Mouse (Mus musculus) myocyte (in vitro differentiated cells): ENCODE results near the gene Mllt11. TPM values are rescaled to one million over a fixed set of nuclear protein-coding genes. Genes with fewer than 3 reads are reported as not detected.

Experiments
- H3K27me3 ChIP-seq: one replicate; pipeline ENCODE4 v1.6.1; 2011; ENCODE audit not compliant: control insufficient read depth, insufficient read depth, insufficient read length
- H3K36me3 ChIP-seq: one replicate; pipeline ENCODE4 v1.6.1; 2011; ENCODE audit not compliant: control insufficient read depth, insufficient read depth
- H3K4me2 ChIP-seq: one replicate; pipeline ENCODE4 v1.6.1; 2011; ENCODE audit warnings: low read depth, control low read depth
- H3K4me3 ChIP-seq: one replicate; pipeline ENCODE4 v1.5.1; 2011; ENCODE audit warnings: mild to moderate bottlenecking, control low read depth, moderate library complexity
- H3K79me2 ChIP-seq: one replicate; pipeline ENCODE4 v1.6.1; 2011; ENCODE audit not compliant: control insufficient read depth, insufficient read depth
- H3ac ChIP-seq: one replicate; pipeline ENCODE4 v1.6.1; 2011; ENCODE audit not compliant: control insufficient read depth, insufficient read length
- CEBPB ChIP-seq: IDR thresholded peaks from 2 replicates; pipeline ENCODE4 v1.6.1; 2011; ENCODE audit warnings: mild to moderate bottlenecking, moderate library complexity; ENCODE audit not compliant: poor library complexity, insufficient read depth, severe bottlenecking
- E2F4 ChIP-seq: IDR thresholded peaks from one replicate; pipeline ENCODE4 v1.6.1; 2011; ENCODE audit warnings: mild to moderate bottlenecking, control low read depth, moderate library complexity; ENCODE audit not compliant: insufficient read depth
- MAX ChIP-seq: IDR thresholded peaks from one replicate; pipeline ENCODE4 v1.6.1; 2011; ENCODE audit warnings: low read depth, mild to moderate bottlenecking, control low read depth
- MYOD1 ChIP-seq, 3 experiments: IDR thresholded peaks; one replicate each; pipeline ENCODE4 v1.6.1; 2011; ENCODE audit warnings: control low read depth in 2 of 3, low read depth in 2 of 3, mild to moderate bottlenecking in 2 of 3, moderate library complexity in 1 of 3; ENCODE audit not compliant: insufficient read length in 2 of 3, control insufficient read depth in 1 of 3
- MYOG ChIP-seq, 3 experiments: IDR thresholded peaks; one replicate each; pipeline ENCODE4 v1.6.1; 2011; ENCODE audit warnings: control low read depth in 2 of 3, low read depth in 2 of 3, mild to moderate bottlenecking in 2 of 3; ENCODE audit not compliant: insufficient read length in 2 of 3, control insufficient read depth in 1 of 3, insufficient read depth in 1 of 3
- POLR2A ChIP-seq: IDR thresholded peaks from one replicate; pipeline ENCODE4 v1.6.1; 2011; ENCODE audit warnings: low read depth, mild to moderate bottlenecking, control low read depth, moderate library complexity; ENCODE audit not compliant: insufficient read length
- POLR2AphosphoS2 ChIP-seq: IDR thresholded peaks from one replicate; pipeline ENCODE4 v1.6.1; 2011; ENCODE audit warnings: low read depth, control low read depth; ENCODE audit not compliant: insufficient read length
- REST ChIP-seq: IDR thresholded peaks from one replicate; pipeline ENCODE4 v1.6.1; 2011; ENCODE audit warnings: mild to moderate bottlenecking, control low read depth, moderate library complexity; ENCODE audit not compliant: insufficient read depth, insufficient read length
- SRF ChIP-seq: IDR thresholded peaks from one replicate; pipeline ENCODE4 v1.6.1; 2011; ENCODE audit warnings: low read depth; ENCODE audit not compliant: control insufficient read depth, insufficient read length
- TCF12 ChIP-seq: IDR thresholded peaks from one replicate; pipeline ENCODE4 v1.6.1; 2011; ENCODE audit warnings: mild to moderate bottlenecking, control low read depth; ENCODE audit not compliant: poor library complexity, insufficient read depth, severe bottlenecking
- TCF3 ChIP-seq: IDR thresholded peaks from one replicate; pipeline ENCODE4 v1.6.1; 2011; ENCODE audit warnings: low read depth, control low read depth; ENCODE audit not compliant: insufficient read length
- USF1 ChIP-seq: IDR thresholded peaks from one replicate; pipeline ENCODE4 v1.6.1; 2011; ENCODE audit warnings: low read depth, mild to moderate bottlenecking, control low read depth, moderate library complexity
- polyA plus RNA-seq: library from polyadenylated mRNA; unstranded; fragments of >200 nt; fragmentation: generic; extraction: Trizol; gene quantifications from one replicate; pipeline ENCODE4 v1.2.1, GENCODE M21; 2012; ENCODE audit warnings: missing spikeins

Gene Mllt11
- polyA plus RNA-seq, 1 experiment: 51.9 TPM

DNA sequence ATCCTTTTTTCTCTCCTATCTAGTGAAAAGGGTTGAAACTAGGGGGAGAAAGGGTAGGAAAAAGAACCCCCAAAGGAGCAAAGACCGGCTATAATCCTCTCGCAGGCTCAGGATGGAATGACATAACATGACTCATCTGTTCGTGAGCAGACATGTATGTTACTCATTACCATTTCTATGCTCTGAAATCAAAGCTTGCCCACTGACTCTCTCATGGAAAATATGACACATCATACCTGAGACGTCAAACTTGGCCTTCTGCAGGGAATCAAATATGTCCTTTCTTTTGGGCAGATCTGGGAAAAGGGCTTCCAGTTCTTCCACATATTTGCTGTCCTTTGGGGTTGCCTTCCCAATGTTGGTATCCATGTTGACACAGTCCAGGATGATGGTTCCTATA, 30.0 kb upstream of the Mllt11 start:
- Histone ChIP-seq H3K36me3 (peaks cover 42% of the 10 kb centered on the region), H3K27me3 (no peaks in the 10 kb centered on the region), H3K4me2 (no peak overlapping the region), H3ac (no peak overlapping the region), H3K79me2 (no peaks in the 10 kb centered on the region), H3K4me3 (no peak overlapping the region)
- TF ChIP-seq E2F4: no peak
- TF ChIP-seq MAX: no peak
- TF ChIP-seq USF1: no peak
- no peak for TF ChIP-seq TCF12
- no peak for TF ChIP-seq CEBPB
- TF ChIP-seq MYOD1 (IDR thresholded peaks at IDR 0.05; ENCODE audit: control insufficient read depth in 1 of 3, insufficient read length in 2 of 3, low read depth in 2 of 3): no peak
- no peak for TF ChIP-seq SRF
- TF ChIP-seq REST: no peak
- TF ChIP-seq POLR2A: no peak
- no peak for TF ChIP-seq POLR2AphosphoS2
- no peak for TF ChIP-seq TCF3
- no peak for TF ChIP-seq MYOG (IDR thresholded peaks at IDR 0.05; ENCODE audit: control insufficient read depth in 1 of 3, insufficient read depth in 1 of 3, insufficient read length in 2 of 3, low read depth in 2 of 3)

DNA sequence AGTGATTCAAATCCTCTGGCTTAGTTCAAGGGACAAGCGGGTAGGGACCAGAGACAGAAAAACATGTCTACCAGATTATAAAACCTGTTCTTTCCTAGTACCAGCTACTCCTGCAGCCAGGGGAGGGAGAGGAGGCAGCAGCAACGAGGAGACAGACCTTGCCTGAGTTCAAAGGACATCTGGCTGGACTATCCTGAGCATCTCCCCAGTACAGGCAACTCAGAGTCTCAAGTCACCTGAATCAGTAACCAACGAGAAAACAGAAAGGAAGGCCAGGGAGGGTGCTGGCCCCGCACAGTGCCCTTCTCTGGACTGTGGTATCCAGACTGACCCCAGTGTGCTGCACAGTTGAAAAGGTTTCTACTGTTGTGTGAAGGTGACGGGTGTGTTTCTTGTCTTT, 25.0 kb upstream of the Mllt11 start:
- TF ChIP-seq TCF12 (no peak), TCF3 (no peak), POLR2AphosphoS2 (no peak), SRF (no peak), MAX (no peak), MYOG (IDR thresholded peaks at IDR 0.05; ENCODE audit: control insufficient read depth in 1 of 3, insufficient read depth in 1 of 3, insufficient read length in 2 of 3, low read depth in 2 of 3) (no peak), CEBPB (no peak), USF1 (no peak), E2F4 (no peak), POLR2A (no peak), MYOD1 (IDR thresholded peaks at IDR 0.05; ENCODE audit: control insufficient read depth in 1 of 3, insufficient read length in 2 of 3, low read depth in 2 of 3) (no peak), REST (no peak)
- H3ac ChIP-seq: no peak overlapping the region
- H3K27me3 ChIP-seq: no peaks in the 10 kb centered on the region
- H3K36me3 ChIP-seq: peaks cover 41% of the 10 kb centered on the region
- no peaks in the 10 kb centered on the region for H3K79me2 ChIP-seq
- no peak overlapping the region for H3K4me2 ChIP-seq
- H3K4me3 ChIP-seq: no peak overlapping the region

DNA sequence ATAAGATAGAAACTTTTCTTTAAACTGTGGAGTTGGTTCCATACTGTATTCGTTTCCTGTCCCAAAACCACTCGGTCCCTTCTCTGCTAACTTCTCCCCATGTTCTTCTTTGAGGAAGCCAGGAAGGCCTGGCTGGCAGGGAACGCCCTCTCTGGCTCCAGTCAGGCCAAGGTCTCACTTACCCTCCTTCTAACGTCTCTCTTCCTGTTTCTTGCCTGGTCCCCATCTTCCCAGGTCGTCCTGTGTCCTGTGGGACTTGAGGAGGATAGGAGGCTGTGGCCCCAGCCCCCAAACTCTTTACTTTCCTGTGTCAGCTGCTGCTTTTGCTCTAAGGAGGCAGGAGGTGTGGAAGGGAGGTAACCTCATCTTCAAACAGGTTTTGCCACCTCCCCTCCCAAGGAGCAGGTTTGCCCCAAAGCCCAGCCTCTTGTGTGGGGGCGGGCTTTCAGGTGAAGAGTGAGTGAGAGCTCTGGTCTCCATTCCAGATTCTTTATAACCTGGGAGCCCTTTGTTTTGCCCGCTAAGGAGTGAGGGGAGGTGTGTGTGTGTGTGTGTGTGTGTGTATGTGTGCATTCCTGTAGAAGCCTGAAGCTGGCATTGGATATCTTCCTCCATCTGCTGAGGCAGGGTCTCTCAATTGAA, 18.9 kb upstream of the Mllt11 start, which contains the start of gene Bnipl:
Gene Bnipl (minus strand): TSS at position 411 of the 642 bp plus-strand sequence.
- TF ChIP-seq TCF12: no peak
- no peak for TF ChIP-seq USF1
- TF ChIP-seq SRF: no peak
- TF ChIP-seq MYOG (IDR thresholded peaks at IDR 0.05; ENCODE audit: control insufficient read depth in 1 of 3, insufficient read depth in 1 of 3, insufficient read length in 2 of 3, low read depth in 2 of 3): no peak
- Histone ChIP-seq H3K4me3 (no peak within 1 kb of the TSS), H3K4me2 (no peak within 1 kb of the TSS), H3K27me3 (no peaks in the 10 kb centered on the region), H3K79me2 (no peaks in the 10 kb centered on the region), H3K36me3 (peaks cover 17% of the 10 kb centered on the region), H3ac (no peak within 1 kb of the TSS)

DNA sequence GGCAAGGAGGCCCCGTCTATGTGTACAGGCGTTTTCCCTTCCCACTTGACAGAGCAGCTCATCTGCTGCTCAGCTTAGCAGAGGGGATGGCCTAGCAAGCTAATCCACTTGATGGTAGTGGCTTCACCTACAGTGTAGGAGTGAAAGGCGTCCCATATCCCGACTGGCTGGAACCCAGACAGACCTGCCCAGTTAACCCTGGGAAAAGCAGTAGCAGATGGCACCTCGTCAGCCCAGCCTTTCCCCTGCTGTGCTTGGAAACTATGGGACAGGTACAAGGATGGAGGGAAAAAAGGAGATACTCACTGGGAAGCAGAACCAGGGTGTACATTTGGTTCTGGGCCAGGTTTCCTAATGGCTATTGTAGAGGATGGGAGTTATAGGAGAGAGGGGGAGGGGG, 18.4 kb upstream of the Mllt11 start:
- Histone ChIP-seq H3K79me2 (no peaks in the 10 kb centered on the region), H3ac (no peak overlapping the region), H3K4me3 (no peak overlapping the region), H3K4me2 (no peak overlapping the region), H3K27me3 (no peaks in the 10 kb centered on the region), H3K36me3 (peaks cover 12% of the 10 kb centered on the region)
- TF ChIP-seq MYOD1 (IDR thresholded peaks at IDR 0.05; ENCODE audit: control insufficient read depth in 1 of 3, insufficient read length in 2 of 3, low read depth in 2 of 3) (no peak), MYOG (IDR thresholded peaks at IDR 0.05; ENCODE audit: control insufficient read depth in 1 of 3, insufficient read depth in 1 of 3, insufficient read length in 2 of 3, low read depth in 2 of 3) (no peak), TCF12 (no peak), SRF (no peak), TCF3 (no peak), CEBPB (no peak), USF1 (no peak), E2F4 (no peak)

DNA sequence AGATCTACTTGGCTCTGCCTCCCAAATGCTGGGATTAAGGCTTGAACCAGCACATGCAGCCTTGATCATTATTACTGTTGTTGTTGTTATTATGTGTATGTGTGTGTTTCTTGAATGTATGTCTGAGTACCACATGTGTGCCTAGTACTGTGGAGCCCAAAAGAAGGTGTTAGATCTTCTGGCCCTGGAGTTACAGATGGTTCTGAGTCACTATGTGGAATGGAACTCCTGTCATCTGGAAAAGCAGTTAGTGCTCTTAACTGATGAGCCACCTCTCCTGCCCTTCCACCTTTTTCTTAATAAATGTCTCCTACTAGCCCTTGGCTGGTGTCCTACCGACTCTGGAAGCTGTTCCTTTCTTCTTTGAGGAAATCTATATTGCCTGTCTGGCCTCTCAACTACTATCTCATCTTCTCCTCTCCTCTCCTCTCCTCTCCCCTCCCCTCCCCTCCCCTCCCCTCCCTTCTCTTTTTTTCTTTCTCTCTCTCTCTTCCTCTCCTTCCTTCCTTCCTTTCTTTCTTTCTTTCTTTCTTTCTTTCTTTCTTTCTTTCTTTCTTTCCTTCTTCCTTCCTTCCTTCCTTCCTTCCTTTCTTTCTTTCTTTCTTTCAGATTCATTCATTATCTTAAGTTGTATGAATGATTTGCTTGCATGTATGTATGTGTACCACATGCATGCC, 15.8 kb upstream of the Mllt11 start:
- Histone ChIP-seq H3ac (no peak overlapping the region), H3K4me3 (no peak overlapping the region), H3K27me3 (no peaks in the 10 kb centered on the region), H3K79me2 (no peaks in the 10 kb centered on the region), H3K36me3 (peaks cover 5% of the 10 kb centered on the region), H3K4me2 (no peak overlapping the region)
- TF ChIP-seq TCF12: no peak
- no peak for TF ChIP-seq E2F4
- no peak for TF ChIP-seq TCF3
- TF ChIP-seq SRF: no peak
- TF ChIP-seq MYOG (IDR thresholded peaks at IDR 0.05; ENCODE audit: control insufficient read depth in 1 of 3, insufficient read depth in 1 of 3, insufficient read length in 2 of 3, low read depth in 2 of 3): no peak
- TF ChIP-seq REST: no peak
- TF ChIP-seq CEBPB: no peak
- TF ChIP-seq POLR2A: no peak
- no peak for TF ChIP-seq MAX
